Mouse (Mus musculus) embryo, embryonic 9.5 days (tissue): Measurements from ENCODE around the gene Rhox2g.
"Not testable (repeated sequence)": the region's sequence is repeated elsewhere in the genome, so short reads cannot be mapped to it uniquely, and the experiment has no call there.

Source experiments
- DNase-seq: peaks from one replicate; pipeline ENCODE4 v3.0.0-alpha.2; 2017; ENCODE audit errors: extremely low spot score

Gene Rhox2g

DNA sequence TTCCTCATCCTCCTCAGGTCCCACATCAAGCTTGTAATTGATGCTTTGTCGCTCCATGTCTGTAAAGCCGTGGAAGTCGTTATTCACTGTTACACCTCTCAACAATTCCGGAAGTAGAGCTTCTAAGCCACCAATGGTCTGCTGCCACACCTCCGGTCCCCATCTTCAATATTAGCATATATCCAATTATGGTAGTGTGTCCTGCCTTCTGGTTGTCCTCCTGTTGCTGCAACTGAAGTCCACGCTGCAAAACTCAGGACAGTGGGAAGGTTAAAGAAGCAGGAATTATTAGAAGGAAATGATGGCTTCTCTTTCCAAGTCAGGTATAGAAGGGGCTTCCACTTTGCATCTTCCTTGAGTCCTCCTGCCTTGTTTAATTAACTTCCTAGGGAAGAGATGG is at the start of gene Rhox2g:
TSS of gene Rhox2g (minus strand) at position 101 of the 400 bp plus-strand sequence.
- not testable (repeated sequence) for DNase-seq

DNA sequence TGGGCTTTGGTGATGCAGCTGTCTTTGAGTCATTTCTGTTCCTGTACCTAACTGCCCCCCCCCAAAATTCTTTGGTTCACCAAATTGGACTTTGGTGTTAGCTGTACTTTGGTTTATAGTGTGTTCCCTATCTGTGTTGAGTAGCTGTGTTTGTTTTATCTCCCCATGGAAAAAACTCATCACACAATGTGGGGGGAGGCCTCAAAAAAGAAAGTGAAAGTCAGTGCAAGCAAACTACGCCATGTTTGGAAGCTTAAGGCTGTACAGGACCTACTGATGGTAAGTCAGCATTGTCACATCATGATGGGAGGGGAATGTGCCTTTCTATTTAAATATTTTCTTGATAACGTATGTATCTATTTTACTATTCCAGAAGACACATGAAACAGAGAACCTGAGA is 49.0 kb upstream of the Rhox2g start:
- DNase-seq, result no peak

DNA sequence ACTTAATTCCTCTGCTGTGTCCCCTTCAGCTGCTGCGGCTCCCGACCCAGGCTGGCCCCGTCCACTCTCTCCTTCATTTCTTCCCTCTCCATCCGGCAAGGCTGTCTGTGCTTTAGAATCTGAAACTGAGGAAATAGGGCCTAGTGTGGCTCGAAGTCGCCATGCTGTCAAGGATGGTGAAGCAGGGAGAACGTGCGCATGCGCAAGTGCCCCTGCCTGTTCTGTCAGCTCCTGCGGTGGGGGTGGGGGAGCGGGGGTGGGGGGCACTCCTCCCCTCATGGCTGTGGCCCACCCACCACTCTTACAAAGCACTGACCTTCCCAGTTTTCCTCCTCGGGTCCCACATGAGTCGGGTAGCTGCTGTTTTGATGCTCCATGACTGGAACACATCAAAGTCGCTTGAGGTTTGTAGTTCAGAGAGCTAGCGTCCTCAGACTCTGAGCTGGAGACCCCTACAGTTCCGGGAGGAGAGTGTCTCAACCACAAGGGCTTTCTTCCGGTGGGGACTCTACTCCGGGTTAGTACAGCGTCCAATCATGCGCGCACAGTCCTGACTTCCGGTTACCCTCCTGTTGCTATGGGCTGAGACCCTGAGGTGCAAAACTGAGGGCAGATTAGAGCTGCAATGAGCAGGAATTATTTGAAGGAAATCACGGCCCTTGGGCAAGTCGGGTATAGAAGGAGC is 39.9 kb upstream of the Rhox2g start:
- no peak for DNase-seq

DNA sequence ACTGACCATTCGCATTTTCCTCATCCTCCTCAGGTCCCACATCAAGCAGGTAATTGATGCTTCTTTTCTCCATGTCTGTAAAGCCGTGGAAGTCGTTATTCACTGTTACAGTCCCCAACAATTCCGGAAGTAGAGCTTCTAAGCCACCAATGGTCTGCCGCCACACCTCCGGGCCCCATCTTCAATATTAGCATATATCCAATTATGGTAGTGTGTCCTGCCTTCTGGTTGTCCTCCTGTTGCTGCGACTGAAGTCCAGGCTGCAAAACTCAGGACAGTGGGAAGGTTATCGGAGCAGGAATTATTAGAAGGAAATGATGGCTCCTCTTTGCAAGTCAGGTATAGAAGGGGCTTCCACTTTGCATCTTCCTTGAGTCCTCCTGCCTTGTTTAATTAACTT is 29.9 kb upstream of the Rhox2g start, which contains the start of gene Rhox2h:
TSS of gene Rhox2h (minus strand) at position 101 of the 400 bp plus-strand sequence.
- DNase-seq, result not testable (repeated sequence)

DNA sequence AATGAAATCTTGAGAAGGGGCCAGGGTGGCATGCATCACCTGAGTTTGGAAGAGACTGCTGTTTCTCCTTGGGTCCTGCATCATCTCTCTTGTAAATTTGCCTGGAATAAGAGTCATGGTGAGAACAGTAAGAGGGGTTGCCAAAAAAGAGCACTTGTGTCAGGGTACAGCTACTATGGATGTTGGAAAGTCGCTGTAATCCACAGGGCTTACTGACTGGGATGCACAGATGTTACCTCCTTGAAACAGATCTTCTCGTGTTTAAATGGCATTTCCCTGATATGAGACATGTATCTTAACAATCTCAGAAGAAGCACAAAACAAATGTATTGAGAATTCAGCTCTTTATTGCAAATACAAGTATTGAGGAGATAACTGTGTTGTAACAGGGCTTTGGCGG is 25.4 kb upstream of the Rhox2g start, which contains the start of gene Rhox3h:
TSS of gene Rhox3h (minus strand) at position 101 of the 400 bp plus-strand sequence.
- not testable (repeated sequence) for DNase-seq

DNA sequence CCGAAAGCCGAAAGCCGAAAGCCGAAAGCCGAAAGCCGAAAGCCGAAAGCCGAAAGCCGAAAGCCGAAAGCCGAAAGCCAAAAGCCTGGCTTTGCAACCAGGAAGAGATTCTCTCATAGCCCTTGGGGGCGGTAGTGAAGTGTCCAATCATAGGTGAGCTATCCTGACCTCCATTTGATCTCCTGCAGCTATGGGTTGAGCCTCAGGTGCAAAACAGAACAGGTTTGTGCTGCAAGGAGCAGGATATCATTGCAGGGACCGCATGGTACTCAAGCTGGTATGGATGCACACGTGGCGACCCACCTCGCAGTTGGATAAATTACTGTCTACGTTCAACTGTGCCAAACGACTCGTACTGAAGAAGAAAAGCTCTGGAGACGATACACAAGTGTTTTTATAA is 8.0 kb upstream of the Rhox2g start, which contains the start of gene Rhox4g:
TSS of gene Rhox4g (minus strand) at position 101 of the 400 bp plus-strand sequence.
- not testable (repeated sequence) for DNase-seq

DNA sequence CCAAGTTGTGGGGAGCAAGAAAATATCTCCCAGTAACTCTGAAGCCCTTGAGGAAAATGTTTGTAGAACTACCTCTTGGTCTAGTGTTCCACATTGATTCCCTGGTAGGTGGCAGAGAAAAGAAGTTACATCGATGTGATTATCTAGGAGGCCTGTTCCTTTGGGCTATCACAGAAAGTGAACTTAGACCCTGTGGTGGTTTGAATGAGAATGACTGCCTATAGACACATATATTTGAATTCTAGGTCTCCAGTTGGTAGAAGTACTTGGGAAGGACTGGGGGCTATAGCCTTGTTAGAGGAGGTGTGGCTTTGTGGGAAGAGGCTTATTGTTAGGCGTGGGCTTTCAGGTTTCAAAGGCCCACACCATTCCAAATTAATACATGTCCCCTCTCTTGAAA is 14.8 kb downstream of the Rhox2g start, which contains the start of gene Rhox3g:
TSS of gene Rhox3g (minus strand) at position 101 of the 400 bp plus-strand sequence.
- not testable (repeated sequence) for DNase-seq

DNA sequence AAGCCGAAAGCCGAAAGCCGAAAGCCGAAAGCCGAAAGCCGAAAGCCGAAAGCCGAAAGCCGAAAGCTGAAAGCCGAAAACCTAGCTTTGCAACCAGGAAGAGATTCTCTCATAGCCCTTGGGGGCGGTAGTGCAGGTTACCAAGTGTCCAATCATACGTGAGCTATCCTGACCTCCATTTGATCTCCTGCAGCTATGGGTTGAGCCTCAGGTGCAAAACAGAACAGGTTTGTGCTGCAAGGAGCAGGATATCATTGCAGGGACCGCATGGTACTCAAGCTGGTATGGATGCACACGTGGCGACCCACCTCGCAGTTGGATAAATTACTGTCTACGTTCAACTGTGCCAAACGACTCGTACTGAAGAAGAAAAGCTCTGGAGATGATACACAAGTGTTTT is 35.7 kb downstream of the Rhox2g start, which contains the start of gene Rhox4f:
TSS of gene Rhox4f (minus strand) at position 101 of the 400 bp plus-strand sequence.
- DNase-seq, result not testable (repeated sequence)
